Mouse (Mus musculus) heart, adult 2 months (tissue): Measurements from ENCODE around the gene Zfp689. TPM values are rescaled to one million over a fixed set of nuclear protein-coding genes. Genes with fewer than 3 reads are reported as not detected.
"Not testable (repeated sequence)": the region's sequence is repeated elsewhere in the genome, so short reads cannot be mapped to it uniquely, and the experiment has no call there.

Experiments used
- DNase-seq, 2 experiments: peaks; one replicate each; pipeline ENCODE4 v3.0.0; 2021
- H3K27ac ChIP-seq: fragments of 200-600 bp; 2 replicates; pipeline ENCODE4 v1.8.1; 2022
- H3K27me3 ChIP-seq: fragments of 200-500 bp; 2 replicates; pipeline ENCODE4 v1.6.1; 2012; ENCODE audit warnings: mild to moderate bottlenecking, low read length, inconsistent platforms, mixed read lengths; ENCODE audit not compliant: control insufficient read depth, insufficient read depth
- H3K36me3 ChIP-seq: fragments of 200-500 bp; 2 replicates; pipeline ENCODE4 v1.6.1; 2012; ENCODE audit warnings: low read length, inconsistent platforms; ENCODE audit not compliant: control insufficient read depth, insufficient read depth
- H3K4me1 ChIP-seq: fragments of 200-500 bp; 2 replicates; pipeline ENCODE4 v1.6.1; 2011; ENCODE audit warnings: low read length; ENCODE audit not compliant: control insufficient read depth, insufficient read depth
- H3K4me3 ChIP-seq: fragments of 200-600 bp; 2 replicates; pipeline ENCODE4 v1.8.1; 2022
- H3K79me2 ChIP-seq: fragments of 200-500 bp; replicated peaks from 2 replicates; pipeline ENCODE4 v1.6.1; 2012; ENCODE audit warnings: mild to moderate bottlenecking, inconsistent platforms, low read length, moderate library complexity, mixed read lengths; ENCODE audit not compliant: control insufficient read depth, insufficient read depth
- H3K9ac ChIP-seq: fragments of 200-500 bp; 2 replicates; pipeline ENCODE4 v1.6.1; 2012; ENCODE audit warnings: low read depth, mild to moderate bottlenecking, control low read depth, inconsistent platforms, low read length, mixed read lengths
- CTCF ChIP-seq: fragments of 200-600 bp; IDR thresholded peaks from 2 replicates; pipeline ENCODE4 v1.8.1; 2022; ENCODE audit warnings: antibody characterized with exemption, mild to moderate bottlenecking, moderate library complexity
- EP300 ChIP-seq: fragments of 200-500 bp; IDR thresholded peaks from 2 replicates; pipeline ENCODE4 v1.6.1; 2011; ENCODE audit warnings: low read depth, low read length, control low read depth; ENCODE audit not compliant: insufficient read depth
- POLR2A ChIP-seq: fragments of 200-500 bp; IDR thresholded peaks from 2 replicates; pipeline ENCODE4 v1.6.1; 2011; ENCODE audit warnings: mild to moderate bottlenecking, low read depth, low read length, control low read depth; ENCODE audit not compliant: insufficient read depth
- WGBS: fragments of 180-500 bp; shearing (Covaris S2); methylation state at CpG from one replicate; pipeline ENCODE4 v1.1.7; 2018; 5-methylcytosine and 5-hydroxymethylcytosine counted together
- intact Hi-C: fragments of 180-260 bp; cut with DNase I; formaldehyde crosslinking; loops from one replicate; pipeline ENCODE4 v1.15.1; 2025
- polyA plus RNA-seq: library from polyadenylated mRNA; depleted of rRNA; stranded (reverse); fragments of >200 nt; gene quantifications from 2 replicates; pipeline ENCODE4 v1.2.3, GENCODE M21; 2012
- total RNA-seq, 2 experiments: library from RNA; stranded (reverse); gene quantifications; 2 replicates each; pipeline ENCODE4 v1.2.3; 2021

Gene Zfp689
- total and polyA plus RNA-seq, 3 experiments: 0.93 to 2.0 (median 1.5) TPM

GRCm38 (mm10) chr7:127465191-127465590 lies 16.2 kb upstream of the Zfp689 start:
- WGBS: 82% methylated on average over 3 of the region's 3 CpGs
- H3K79me2 ChIP-seq: no peaks in the 10 kb centered on the region
- H3K27me3 ChIP-seq: no peaks in the 10 kb centered on the region
- H3K4me1 ChIP-seq: peaks cover 2% of the 10 kb centered on the region; the same call in 1 of the 2 replicates
- no peak overlapping the region for H3K27ac ChIP-seq
- H3K9ac ChIP-seq: no peak overlapping the region
- intact Hi-C loops: no loop called here
- no peak for DNase-seq
- H3K36me3 ChIP-seq: peaks cover 5% of the 10 kb centered on the region
- H3K4me3 ChIP-seq: no peak overlapping the region
- TF ChIP-seq EP300 (no peak), CTCF (no peak), POLR2A (no peak)

- H3K27me3 ChIP-seq, H3K27ac ChIP-seq, intact Hi-C loops, H3K9ac ChIP-seq, H3K4me3 ChIP-seq, H3K4me1 ChIP-seq, H3K79me2 ChIP-seq, DNase-seq, H3K36me3 ChIP-seq: not testable (repeated sequence)
- WGBS: 97% methylated on average over 8 of the region's 8 CpGs
These were observed 10.4 kb upstream of the Zfp689 start, which contains the start of gene Prr14 for GRCm38 (mm10) chr7:127459311-127459710. Gene Prr14, plus strand, starts transcription at chr7:127459611.

GRCm38 (mm10) chr7:127458371-127459122 lies 9.6 kb upstream of the Zfp689 start:
- H3K4me1 ChIP-seq, H3K9ac ChIP-seq, H3K27me3 ChIP-seq, H3K27ac ChIP-seq, H3K79me2 ChIP-seq, intact Hi-C loops, DNase-seq, H3K4me3 ChIP-seq, H3K36me3 ChIP-seq: not testable (repeated sequence)
- 90% methylated on average over 3 of the region's 3 CpGs for WGBS

- TF ChIP-seq POLR2A: no peak
- TF ChIP-seq EP300: no peak
- TF ChIP-seq CTCF: no peak
- WGBS: 84% methylated on average over 7 of the region's 7 CpGs
- intact Hi-C loops: no loop called here
These were observed 5.9 kb upstream of the Zfp689 start for GRCm38 (mm10) chr7:127454905-127455304.

GRCm38 (mm10) chr7:127453056-127453455 lies 4.1 kb upstream of the Zfp689 start:
- H3K4me1 ChIP-seq: peaks cover 1% of the 10 kb centered on the region; the same call in 1 of the 2 replicates
- peaks cover 2% of the 10 kb centered on the region; the same call in 1 of the 2 replicates for H3K79me2 ChIP-seq
- no peak for DNase-seq
- peaks cover 7% of the 10 kb centered on the region; the same call in 1 of the 2 replicates for H3K36me3 ChIP-seq
- no peak overlapping the region for H3K9ac ChIP-seq
- WGBS: 97% methylated on average over 2 of the region's 2 CpGs
- intact Hi-C loops: no loop called here
- H3K4me3 ChIP-seq: no peak overlapping the region
- no peaks in the 10 kb centered on the region for H3K27me3 ChIP-seq
- no peak for TF ChIP-seq POLR2A
- no peak for TF ChIP-seq EP300
- TF ChIP-seq CTCF: no peak
- no peak overlapping the region for H3K27ac ChIP-seq

More at GRCm38 (mm10) chr7:127454905-127455304, 5.9 kb upstream of the Zfp689 start:
- DNase-seq: no peak
- H3K27me3 ChIP-seq: no peaks in the 10 kb centered on the region
- no peak overlapping the region for H3K27ac ChIP-seq
- no peak overlapping the region for H3K4me3 ChIP-seq
- peaks cover 2% of the 10 kb centered on the region; the same call in 1 of the 2 replicates for H3K79me2 ChIP-seq
- 0 out of 2 replicates have a peak, but pooled peaks cover 3% of the 10 kb centered on the region for H3K36me3 ChIP-seq
- no peaks in the 10 kb centered on the region for H3K4me1 ChIP-seq
- H3K9ac ChIP-seq: no peak overlapping the region

GRCm38 (mm10) chr7:127449966-127450365 lies 1.0 kb upstream of the Zfp689 start:
- TF ChIP-seq CTCF: no peak
- TF ChIP-seq EP300: no peak
- TF ChIP-seq POLR2A: no peak
- Histone ChIP-seq H3K79me2 (no peaks in the 10 kb centered on the region), H3K4me3 (no peak overlapping the region), H3K27me3 (no peaks in the 10 kb centered on the region), H3K36me3 (peaks cover 9% of the 10 kb centered on the region; the same call in 1 of the 2 replicates), H3K4me1 (peaks cover 1% of the 10 kb centered on the region; the same call in 1 of the 2 replicates), H3K27ac (no peak overlapping the region), H3K9ac (no peak overlapping the region)
- intact Hi-C loops: loop anchor here (1.0 to 2.0 kb wide), 2 partner anchors 20 to 43 kb away; partner anchors contain the start of gene Zfp764
- DNase-seq: no peak
- WGBS: 83% methylated on average over 7 of the region's 7 CpGs
